ENCODE assay signal across 16 mouse cellular contexts in the genomic region with DNA sequence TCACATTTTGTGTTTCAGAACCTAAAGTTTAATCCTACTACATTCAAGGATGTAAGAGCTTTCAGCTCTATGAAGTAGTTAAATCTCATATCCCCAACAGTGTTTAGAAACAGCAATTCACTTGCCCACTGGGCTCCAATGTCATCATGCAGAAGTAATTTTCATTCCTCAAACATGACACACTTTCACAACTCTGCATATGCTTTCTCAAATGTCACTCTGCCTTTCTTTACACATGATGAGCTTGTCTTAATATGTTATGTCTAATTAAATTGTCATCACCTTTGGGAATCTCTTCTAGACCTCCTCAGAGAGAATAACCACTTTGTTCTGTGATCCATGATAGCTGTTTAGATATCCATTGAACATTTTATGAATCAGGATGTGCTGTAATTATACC.
"Had no signal": no experiment of that assay in that cellular context is flagged by ENCODE, and none has a peak within 500 bp of the region (broad histone marks: within the 10 kb centered on the region; RNA-seq: fewer than 3 reads in every experiment).

No protein-coding gene starts in this region.

- H3K27ac ChIP-seq: midbrain, embryonic 10.5 days; midbrain, embryonic 12.5 days; neural tube, embryonic 13.5 days; neural tube, embryonic 15.5 days; stomach, embryonic 15.5 days had no signal

- H3K9ac ChIP-seq: lung, embryonic 14.5 days; midbrain, embryonic 12.5 days; neural tube, embryonic 13.5 days; neural tube, embryonic 15.5 days; stomach, embryonic 15.5 days had no signal

- ATAC-seq: midbrain, embryonic 16.5 days had no signal

- H3K4me1 ChIP-seq: midbrain, embryonic 10.5 days; midbrain, embryonic 12.5 days; stomach, embryonic 15.5 days had no signal

- H3K9me3 ChIP-seq: midbrain, embryonic 10.5 days; midbrain, embryonic 12.5 days; neural tube, embryonic 13.5 days; neural tube, embryonic 15.5 days; stomach, embryonic 15.5 days had no signal

- H3K4me3 ChIP-seq: midbrain, embryonic 10.5 days; midbrain, embryonic 12.5 days; myocyte; neural tube, embryonic 13.5 days; neural tube, embryonic 15.5 days; stomach, embryonic 15.5 days had no signal

- H3K4me2 ChIP-seq: lung, embryonic 14.5 days; midbrain, embryonic 12.5 days; neural tube, embryonic 13.5 days; neural tube, embryonic 15.5 days; stomach, embryonic 15.5 days had no signal

- DNase-seq: lung, adult 18-20 months; lung, embryonic 14.5 days; lung, postnatal 10 days; lung, postnatal 4 days; midbrain, embryonic 14.5 days; right cerebral cortex, postnatal 14 days; thymus, adult 18-20 months; thymus, postnatal 14 days; thymus, postnatal 36 days had no signal

- H3K27me3 ChIP-seq: midbrain, embryonic 12.5 days; neural tube, embryonic 13.5 days; neural tube, embryonic 15.5 days; stomach, embryonic 15.5 days had no signal

- H3K36me3 ChIP-seq: midbrain, embryonic 10.5 days; midbrain, embryonic 12.5 days; neural tube, embryonic 13.5 days; neural tube, embryonic 15.5 days; stomach, embryonic 15.5 days had no signal
